Mouse (Mus musculus): ENCODE data around the gene B3gnt4.

- TF ChIP-seq CTCF (IDR thresholded peaks at IDR 0.05; ENCODE audit: low read depth): no peak
- TF ChIP-seq EP300 (IDR thresholded peaks at IDR 0.05; ENCODE audit: low read depth): no peak
These were observed 46.2 kb downstream of the B3gnt4 start for GRCm38 (mm10) chr5:123556451-123556850.
